Mouse (Mus musculus): ENCODE results near the gene Nr1h5. TPM values are rescaled to one million over a fixed set of nuclear protein-coding genes. Genes with fewer than 3 reads are reported as not detected.
A peak's percentile ranks its signal among the peaks of the same experiment; 100 is the strongest.

The Nr1h5 gene
- polyA plus RNA-seq, 1 experiment from 2014 or later, result not detected

DNA sequence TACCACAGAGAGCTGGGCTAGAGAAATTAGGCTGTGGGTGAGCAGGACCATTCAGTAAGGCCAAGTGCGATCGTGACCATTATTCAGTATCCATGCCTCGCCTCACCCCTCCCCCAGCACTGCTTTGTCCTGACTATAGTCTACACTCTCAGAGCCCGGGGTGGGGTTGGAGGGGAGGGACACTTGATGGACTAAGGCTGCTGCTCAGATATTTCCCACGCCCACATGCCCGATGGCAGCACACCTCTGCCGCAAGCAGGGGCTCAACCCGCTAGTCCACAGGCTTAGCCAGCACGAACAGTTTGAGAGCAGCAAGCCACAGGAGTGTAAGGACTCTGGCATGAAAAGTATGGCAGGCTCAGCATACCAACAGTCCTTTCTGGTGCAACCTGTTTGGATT is 6.1 kb upstream of the Nr1h5 start:
- Histone ChIP-seq H3K27me3 (0 out of 2 replicates have a peak, but pooled peaks cover 5% of the 10 kb centered on the region), H3K4me1 (0 out of 2 replicates have a peak, but pooled peaks cover 7% of the 10 kb centered on the region), H3K4me2 (peak overlapping the region; percentile 28; the same call in 1 of the 2 replicates), H3K9me3 (replicated peaks) (no peaks in the 10 kb centered on the region), H3K27ac (no peak overlapping the region), H3K4me3 (no peak overlapping the region), H3K9ac (no peak overlapping the region), H3K36me3 (ENCODE audit: poor library complexity, severe bottlenecking) (no peaks in the 10 kb centered on the region)
- ATAC-seq, result peak; percentile 51; the same call in 1 of the 2 replicates
- WGBS, result 29% methylated on average over 9 of the region's 9 CpGs

DNA sequence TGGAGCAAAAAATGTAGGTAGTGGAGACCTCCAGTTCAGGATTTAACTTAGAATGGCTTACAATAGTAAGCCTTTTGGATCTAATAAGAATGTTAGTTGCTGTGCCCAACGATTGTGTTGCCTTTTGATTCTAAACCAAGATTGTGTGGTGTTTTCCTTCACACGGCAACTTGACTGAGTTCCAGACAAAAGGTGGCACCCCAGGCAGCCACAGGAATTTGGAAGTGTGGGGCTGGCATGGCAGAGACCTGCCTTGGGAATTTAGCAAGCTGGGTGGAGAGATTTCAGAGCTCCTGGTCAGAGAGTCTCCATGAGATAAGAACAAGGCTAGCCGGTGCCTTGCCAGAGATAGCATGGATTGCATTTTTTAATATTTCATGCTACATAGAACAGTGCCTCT is 8.3 kb downstream of the Nr1h5 start:
- ATAC-seq, result no peak
- Histone ChIP-seq H3K9ac (no peak overlapping the region), H3K36me3 (ENCODE audit: poor library complexity, severe bottlenecking) (no peaks in the 10 kb centered on the region), H3K27me3 (no peaks in the 10 kb centered on the region), H3K27ac (no peak overlapping the region), H3K4me3 (no peak overlapping the region), H3K4me2 (no peak overlapping the region), H3K4me1 (no peaks in the 10 kb centered on the region), H3K9me3 (replicated peaks) (no peaks in the 10 kb centered on the region)
- WGBS, result 51% methylated on average over 3 of the region's 3 CpGs

DNA sequence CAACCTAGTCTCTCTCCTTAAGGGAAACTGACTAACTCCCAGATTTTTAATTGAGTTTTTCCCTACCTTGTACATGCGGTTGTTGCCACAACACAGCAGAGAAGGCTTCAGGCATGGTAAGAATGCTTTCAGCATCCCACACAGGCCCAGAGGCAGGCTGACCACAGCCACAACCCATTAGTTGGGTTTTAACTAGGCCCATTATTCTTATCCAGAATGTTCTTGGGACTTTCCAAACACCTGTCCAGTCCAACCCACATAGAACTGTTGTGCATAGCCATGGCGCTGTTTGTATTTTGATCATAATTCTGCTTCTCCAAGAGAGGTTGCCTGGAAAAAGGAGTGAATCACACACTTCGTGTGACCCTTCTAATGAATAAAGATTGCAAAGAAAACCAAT is 8.8 kb downstream of the Nr1h5 start:
- Histone ChIP-seq H3K9me3 (replicated peaks) (no peaks in the 10 kb centered on the region), H3K4me2 (no peak overlapping the region), H3K4me3 (no peak overlapping the region), H3K36me3 (ENCODE audit: poor library complexity, severe bottlenecking) (no peaks in the 10 kb centered on the region), H3K27me3 (no peaks in the 10 kb centered on the region), H3K27ac (no peak overlapping the region), H3K4me1 (no peaks in the 10 kb centered on the region), H3K9ac (no peak overlapping the region)
- no peak for ATAC-seq
- 85% methylated on average over 3 of the region's 3 CpGs for WGBS

DNA sequence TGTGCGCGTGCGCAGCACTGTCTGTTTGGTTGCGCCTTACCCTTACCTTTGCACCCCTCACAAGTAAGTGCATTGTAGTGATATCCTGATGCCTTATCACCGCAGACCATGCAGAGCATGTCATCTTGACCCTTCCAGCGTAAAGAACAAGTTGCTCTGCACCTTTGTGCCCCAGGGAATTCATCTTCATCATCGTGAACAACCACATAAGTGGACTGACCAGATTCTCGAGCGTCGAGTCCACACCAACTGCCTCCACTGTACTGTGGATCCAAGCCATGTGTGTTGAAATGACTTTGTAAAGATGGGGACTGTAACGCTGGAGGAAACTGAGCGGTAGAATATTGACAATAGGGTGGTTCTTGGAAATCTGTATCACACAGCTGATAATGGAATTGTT is 9.5 kb downstream of the Nr1h5 start:
- Histone ChIP-seq H3K27ac (no peak overlapping the region), H3K4me1 (no peaks in the 10 kb centered on the region), H3K36me3 (ENCODE audit: poor library complexity, severe bottlenecking) (no peaks in the 10 kb centered on the region), H3K9me3 (replicated peaks) (no peaks in the 10 kb centered on the region), H3K4me2 (no peak overlapping the region), H3K4me3 (no peak overlapping the region), H3K9ac (no peak overlapping the region), H3K27me3 (no peaks in the 10 kb centered on the region)
- 93% methylated on average over 12 of the region's 12 CpGs for WGBS
- no peak for ATAC-seq

DNA sequence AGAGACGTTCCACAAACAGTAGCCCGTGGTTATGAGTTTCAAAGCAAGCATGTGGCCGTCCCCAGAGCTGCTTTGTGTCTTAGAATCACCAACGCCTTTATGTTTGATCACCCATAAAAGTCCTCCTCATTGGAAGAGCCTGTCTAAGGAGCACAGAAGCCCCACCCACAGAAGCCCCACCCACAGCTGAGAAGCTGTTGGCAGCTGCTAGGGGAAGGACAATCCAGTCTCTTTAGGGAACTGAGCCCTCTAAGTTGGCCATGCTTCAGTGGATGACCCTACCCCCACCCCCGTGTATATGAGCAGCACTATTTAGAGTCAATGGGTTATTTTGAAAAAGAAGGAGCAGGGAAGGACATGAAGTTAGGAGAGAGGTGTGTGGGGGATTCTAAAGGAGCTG is 17.1 kb downstream of the Nr1h5 start:
- Histone ChIP-seq H3K4me3 (no peak overlapping the region), H3K9me3 (replicated peaks) (no peaks in the 10 kb centered on the region), H3K27me3 (no peaks in the 10 kb centered on the region), H3K4me2 (no peak overlapping the region), H3K27ac (no peak overlapping the region), H3K4me1 (no peaks in the 10 kb centered on the region), H3K36me3 (ENCODE audit: poor library complexity, severe bottlenecking) (no peaks in the 10 kb centered on the region), H3K9ac (no peak overlapping the region)
- 40% methylated on average over 5 of the region's 5 CpGs for WGBS
- no peak for ATAC-seq

DNA sequence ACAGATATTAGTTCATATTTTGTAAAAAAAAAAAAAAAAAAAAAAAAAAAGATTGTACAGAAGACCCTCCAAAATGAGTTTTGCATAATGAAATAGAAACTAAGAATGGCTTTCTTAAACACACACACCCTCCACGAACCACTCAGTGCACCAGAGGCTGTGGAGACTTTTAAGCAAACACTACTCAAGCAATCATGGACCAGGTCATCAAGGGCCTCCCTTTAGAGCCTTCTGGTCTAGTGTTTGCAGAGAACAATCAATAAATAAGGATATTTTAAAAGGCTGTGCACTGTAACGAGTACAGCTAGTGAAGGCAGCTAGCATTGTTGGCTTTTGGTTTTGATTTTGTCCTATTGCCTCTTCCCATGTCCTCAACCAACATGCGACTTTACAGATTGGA is 17.6 kb downstream of the Nr1h5 start:
- no peak for ATAC-seq
- WGBS, result 85% methylated on average over 3 of the region's 3 CpGs

DNA sequence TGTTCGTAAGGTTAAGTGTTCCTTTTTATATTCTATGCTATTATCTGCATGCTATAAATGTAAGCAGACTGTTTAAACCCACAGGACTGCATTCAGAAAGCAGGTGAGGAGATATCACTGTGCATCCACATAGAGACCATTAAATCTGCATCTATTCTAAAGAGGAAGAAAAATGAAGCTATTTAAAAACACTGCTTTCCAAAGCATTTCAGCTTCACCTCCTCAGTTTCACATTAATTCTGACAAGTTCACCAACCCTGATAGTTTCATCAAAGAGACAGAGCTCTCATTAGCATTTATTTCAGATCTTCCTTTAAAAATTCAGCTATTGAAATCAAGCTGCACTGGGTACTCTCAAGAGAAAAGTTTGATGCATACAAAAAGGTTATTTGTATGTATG is 25.8 kb downstream of the Nr1h5 start:
- ATAC-seq, result no peak
- Histone ChIP-seq H3K4me2 (no peak overlapping the region), H3K36me3 (ENCODE audit: poor library complexity, severe bottlenecking) (no peaks in the 10 kb centered on the region), H3K4me1 (no peaks in the 10 kb centered on the region), H3K27ac (no peak overlapping the region), H3K9ac (no peak overlapping the region), H3K4me3 (no peak overlapping the region), H3K27me3 (no peaks in the 10 kb centered on the region), H3K9me3 (replicated peaks) (peaks cover 9% of the 10 kb centered on the region)
- 84% methylated on average over 1 of the region's 1 CpGs for WGBS

More for the DNA sequence above, 17.6 kb downstream of the Nr1h5 start:
- H3K27ac ChIP-seq, result no peak overlapping the region
- no peaks in the 10 kb centered on the region for H3K9me3 ChIP-seq (replicated peaks)
- H3K9ac ChIP-seq, result no peak overlapping the region
- no peaks in the 10 kb centered on the region for H3K4me1 ChIP-seq
- no peaks in the 10 kb centered on the region for H3K36me3 ChIP-seq (ENCODE audit: poor library complexity, severe bottlenecking)
- H3K4me3 ChIP-seq, result no peak overlapping the region
- H3K27me3 ChIP-seq, result no peaks in the 10 kb centered on the region
- no peak overlapping the region for H3K4me2 ChIP-seq

DNA sequence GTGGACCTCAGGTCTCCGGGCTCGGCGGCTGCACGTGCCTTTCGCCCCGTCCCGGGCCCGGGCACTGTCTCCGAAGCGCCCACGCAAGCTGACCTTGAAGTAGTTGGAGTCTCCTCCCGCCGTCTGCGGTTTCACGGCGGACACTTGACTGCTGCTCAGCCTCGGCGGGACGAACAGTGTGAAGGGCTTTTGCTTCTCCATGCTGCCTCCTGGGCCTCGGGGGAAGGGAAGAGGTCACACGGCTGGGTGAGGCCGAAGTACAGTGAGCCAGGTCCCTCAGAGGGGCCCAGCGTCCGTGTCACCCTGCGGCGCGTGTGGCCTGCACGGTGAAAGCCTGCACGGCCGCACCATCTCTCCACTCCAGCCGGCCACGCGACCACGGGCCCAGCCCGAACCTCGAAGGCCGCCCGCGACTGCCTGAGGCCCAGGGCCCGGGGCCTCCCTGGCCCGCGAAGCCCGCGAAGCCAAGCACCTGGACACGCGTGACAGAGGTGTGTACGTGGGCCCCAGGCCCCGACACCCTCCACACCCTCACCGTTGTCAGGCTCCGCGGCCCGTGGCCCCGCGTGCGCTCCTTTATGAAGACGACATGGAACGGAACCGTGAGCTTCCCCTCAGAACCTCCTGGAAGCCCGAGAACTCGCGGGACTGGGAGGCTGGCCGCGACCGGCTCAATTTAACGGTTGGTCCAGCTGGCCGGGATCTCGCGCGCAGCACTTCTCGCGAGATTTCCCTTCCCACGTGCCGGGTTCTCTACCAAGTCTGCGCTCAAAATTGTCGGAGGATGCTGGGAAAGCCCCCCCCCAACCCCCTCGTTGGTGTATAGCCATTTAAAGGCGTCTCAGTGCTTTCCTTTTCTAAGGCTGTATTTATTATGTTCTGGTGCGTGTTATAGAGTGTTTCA is 28.2 kb downstream of the Nr1h5 start, which contains the start of gene Sycp1:
Gene Sycp1 (minus strand): TSS at position 650 of the 904 bp plus-strand sequence.
- no peak for ATAC-seq
- Histone ChIP-seq H3K36me3 (ENCODE audit: poor library complexity, severe bottlenecking) (no peaks in the 10 kb centered on the region), H3K27ac (no peak within 1 kb of the TSS; the same call in 1 of the 2 replicates), H3K4me3 (no peak within 1 kb of the TSS), H3K9ac (no peak within 1 kb of the TSS), H3K9me3 (replicated peaks) (peaks cover 9% of the 10 kb centered on the region), H3K27me3 (no peaks in the 10 kb centered on the region), H3K4me2 (no peak within 1 kb of the TSS), H3K4me1 (no peaks in the 10 kb centered on the region)
- 95% methylated on average over 78 of the region's 78 CpGs for WGBS

DNA sequence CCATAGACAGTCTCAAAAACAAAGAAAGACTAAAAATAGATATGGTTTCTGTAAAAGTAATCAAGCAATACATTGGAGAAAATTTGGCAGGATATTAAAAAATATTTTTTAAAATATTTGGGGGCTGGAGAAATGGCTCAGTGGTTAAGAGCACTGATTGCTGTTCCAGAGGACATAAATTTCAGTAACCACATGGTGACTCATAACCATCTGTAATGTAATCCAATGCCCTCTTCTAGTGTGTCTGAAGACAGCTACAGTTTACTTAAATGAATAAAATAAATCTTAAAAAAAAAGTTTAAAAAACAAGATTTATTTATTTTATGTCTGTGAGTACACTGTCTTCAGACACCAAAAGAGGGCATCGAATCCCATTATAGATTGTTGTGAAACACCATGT is 64.8 kb downstream of the Nr1h5 start:
- no peaks in the 10 kb centered on the region for H3K4me1 ChIP-seq
- no peak overlapping the region for H3K4me3 ChIP-seq
- WGBS, result 96% methylated on average over 1 of the region's 1 CpGs
- no peaks in the 10 kb centered on the region for H3K36me3 ChIP-seq (ENCODE audit: poor library complexity, severe bottlenecking)
- no peaks in the 10 kb centered on the region for H3K27me3 ChIP-seq
- no peak for ATAC-seq
- no peaks in the 10 kb centered on the region for H3K9me3 ChIP-seq (replicated peaks)
- no peak overlapping the region for H3K9ac ChIP-seq
- no peak overlapping the region for H3K4me2 ChIP-seq
- no peak overlapping the region for H3K27ac ChIP-seq

Other genes with a start within 250 kb of the Nr1h5 start
- gene Tspan2, start 229.6 kb downstream of the Nr1h5 start, polyA plus RNA-seq (2015; fragmentation: Nextera tagmentation; extraction: Ambion mirVana), result 5.6 and 5.8 TPM in 2 replicates
- gene Tshb, start 181.4 kb downstream of the Nr1h5 start, polyA plus RNA-seq (2015; fragmentation: Nextera tagmentation; extraction: Ambion mirVana), result 0.08 and 0.12 TPM in 2 replicates
- gene Sycp1, start 28.0 kb downstream of the Nr1h5 start, polyA plus RNA-seq (2015; fragmentation: Nextera tagmentation; extraction: Ambion mirVana), result not detected in 2 replicates
- gene Sike1, start 31.6 kb upstream of the Nr1h5 start, polyA plus RNA-seq (2015; fragmentation: Nextera tagmentation; extraction: Ambion mirVana), result 54.5 and 61.0 TPM in 2 replicates
- gene Csde1, start 56.3 kb upstream of the Nr1h5 start, polyA plus RNA-seq (2015; fragmentation: Nextera tagmentation; extraction: Ambion mirVana), result 468 and 476 TPM in 2 replicates
- gene Nras, start 94.2 kb upstream of the Nr1h5 start, polyA plus RNA-seq (2015; fragmentation: Nextera tagmentation; extraction: Ambion mirVana), result 135 and 142 TPM in 2 replicates
- gene Ampd1, start 109.9 kb upstream of the Nr1h5 start, polyA plus RNA-seq (2015; fragmentation: Nextera tagmentation; extraction: Ambion mirVana), result not detected in 2 replicates
- gene Dennd2c, start 138.5 kb upstream of the Nr1h5 start, polyA plus RNA-seq (2015; fragmentation: Nextera tagmentation; extraction: Ambion mirVana), result 0.75 and 1.3 TPM in 2 replicates
- 254 and 269 TPM in 2 replicates for gene Bcas2, start 207.5 kb upstream of the Nr1h5 start, polyA plus RNA-seq (2015; fragmentation: Nextera tagmentation; extraction: Ambion mirVana)